Mouse (Mus musculus) B cell, adult 62 days (primary cell): ENCODE measurements around the gene Pcsk1n. TPM values are rescaled to one million over a fixed set of nuclear protein-coding genes. Genes with fewer than 3 reads are reported as not detected.

Source experiments
- total RNA-seq: library from RNA; stranded (reverse); gene quantifications from 4 replicates; pipeline ENCODE4 v1.2.4, GENCODE M21; 2023

The Pcsk1n gene
- total RNA-seq, result not detected in 4 replicates

DNA sequence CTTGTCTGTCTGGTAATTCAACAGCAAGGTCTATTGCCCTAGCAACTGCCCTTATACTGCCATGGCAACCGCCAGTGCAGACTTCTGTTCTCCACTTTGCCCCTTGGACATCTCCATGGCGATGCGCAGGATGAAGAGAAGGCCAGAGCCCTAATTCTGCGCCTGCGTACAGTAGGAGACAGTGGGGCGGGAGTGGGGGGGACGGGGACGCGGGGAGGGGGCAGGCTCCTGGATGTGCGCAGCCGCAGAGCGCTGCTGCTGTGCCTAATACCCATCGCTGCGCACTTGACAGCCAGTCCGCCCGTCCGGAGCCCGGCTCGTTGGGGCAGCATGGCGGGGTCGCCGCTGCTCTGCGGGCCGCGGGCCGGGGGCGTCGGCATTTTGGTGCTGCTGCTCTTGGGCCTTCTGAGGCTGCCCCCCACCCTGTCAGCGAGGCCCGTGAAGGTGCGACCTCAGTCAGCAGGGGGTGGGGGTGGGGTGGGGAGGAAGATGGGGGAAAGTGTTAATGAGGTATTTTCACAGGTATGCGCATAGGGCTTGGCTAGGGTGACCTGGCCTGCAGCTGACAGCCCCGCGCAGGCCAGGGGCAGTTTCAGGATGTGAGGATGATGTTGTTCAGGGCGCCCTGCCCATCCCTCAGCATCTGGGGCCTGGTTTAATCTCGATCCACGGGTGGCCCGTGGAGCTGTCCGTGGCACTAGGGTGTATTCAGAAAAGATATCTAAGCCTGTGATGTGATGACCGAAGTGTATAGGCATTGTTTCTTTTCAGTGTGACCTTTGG, at the start of gene Pcsk1n:
Gene Pcsk1n, plus strand, starts transcription at position 222 of the 783 bp plus-strand sequence.

GRCm38 (mm10) chrX:7878007-7878419, 41.6 kb upstream of the Pcsk1n start, which contains the start of gene Pim2:
Pim2 (plus strand) TSS chrX:7878262.

GRCm38 (mm10) chrX:7883841-7884567, 35.6 kb upstream of the Pcsk1n start, which contains the start of gene Slc35a2:
Slc35a2 (plus strand) TSS chrX:7884028.

GRCm38 (mm10) chrX:7898880-7899874, 20.4 kb upstream of the Pcsk1n start, which contains the start of the genes Pqbp1 and Timm17b:
Pqbp1 (minus strand) TSS chrX:7899269.
Timm17b (plus strand) TSS chrX:7899357.

DNA sequence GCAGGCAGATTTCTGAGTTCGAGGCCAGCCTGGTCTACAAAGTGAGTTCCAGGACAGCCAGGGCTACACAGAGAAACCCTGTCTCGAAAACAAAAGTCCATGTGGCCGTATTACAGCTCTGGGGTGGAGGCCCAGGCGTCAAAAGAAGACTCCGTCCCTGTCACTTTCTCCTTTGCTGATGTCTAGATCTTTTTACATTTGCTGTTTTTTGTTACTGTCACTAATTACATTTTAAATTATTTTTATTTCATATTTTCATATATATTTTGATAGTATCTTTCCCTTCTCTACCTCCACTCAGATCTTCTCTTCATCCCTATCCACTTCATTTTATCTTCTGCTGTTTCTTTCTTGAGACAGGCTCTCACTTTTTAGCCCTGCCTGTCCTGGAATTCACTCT, 11.9 kb upstream of the Pcsk1n start, which contains the start of gene Gm10491:
Gene Gm10491, minus strand, starts transcription at position 101 of the 400 bp plus-strand sequence.

GRCm38 (mm10) chrX:7909242-7909641, 10.4 kb upstream of the Pcsk1n start, which contains the start of gene Gm10490:
Gm10490 (plus strand) TSS chrX:7909542.

DNA sequence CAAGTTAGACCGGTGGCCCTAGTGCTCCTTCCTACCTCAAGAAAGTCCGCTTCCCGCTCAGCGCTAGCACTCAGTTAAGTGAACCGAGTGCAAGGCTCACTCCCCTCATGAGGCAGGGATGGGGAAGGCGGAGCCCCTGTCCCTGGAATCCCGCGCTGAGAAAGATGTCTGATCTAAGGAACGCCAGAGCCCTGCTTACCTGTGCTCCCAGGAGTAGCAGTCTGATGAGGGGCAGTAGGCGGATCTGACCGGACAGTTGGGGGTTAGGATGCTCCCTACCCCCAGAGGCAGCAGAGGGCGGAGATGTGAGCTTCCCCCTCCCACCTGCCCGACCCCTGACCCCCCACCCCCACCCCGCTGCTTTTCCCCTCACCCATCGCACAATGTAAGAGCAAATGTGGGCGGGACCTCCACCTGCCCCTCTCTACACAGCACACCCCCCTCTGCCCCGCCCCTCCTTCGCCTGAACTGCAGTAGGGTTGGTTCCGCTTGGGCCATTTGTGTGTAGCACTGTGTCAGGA, 8.7 kb downstream of the Pcsk1n start, which contains the start of gene Eras:
Gene Eras, minus strand, starts transcription at position 338 of the 521 bp plus-strand sequence.

GRCm38 (mm10) chrX:7947108-7947899, 27.7 kb downstream of the Pcsk1n start, which contains the start of gene Hdac6:
Hdac6 (minus strand) TSS chrX:7947889.

Other genes with a start within 250 kb of the Pcsk1n start
- gene Plp2, start 248.4 kb upstream of the Pcsk1n start, total RNA-seq, result 85.6 to 91.6 TPM (median 88.3 TPM) in 4 replicates
- not detected in 4 replicates for gene Magix, start 238.6 kb upstream of the Pcsk1n start, total RNA-seq
- gene Gpkow, start 222.7 kb upstream of the Pcsk1n start, total RNA-seq, result 45.1 to 48.2 TPM (median 46.2 TPM) in 4 replicates
- gene Wdr45, start 205.5 kb upstream of the Pcsk1n start, total RNA-seq, result 58.2 to 89.6 TPM (median 70.2 TPM) in 4 replicates
- gene Gm45208, start 197.6 kb upstream of the Pcsk1n start, total RNA-seq, result not detected in 4 replicates
- gene Praf2, start 191.4 kb upstream of the Pcsk1n start, total RNA-seq, result 9.6 to 13.9 TPM (median 12.0 TPM) in 4 replicates
- gene Ccdc120, start 168.9 kb upstream of the Pcsk1n start, total RNA-seq, result not detected in 4 replicates
- 26.2 to 36.6 TPM (median 32.7 TPM) in 4 replicates for gene Tfe3, start 157.3 kb upstream of the Pcsk1n start, total RNA-seq
- 277 to 286 TPM (median 284 TPM) in 4 replicates for gene Gripap1, start 130.1 kb upstream of the Pcsk1n start, total RNA-seq
- gene Kcnd1, start 97.5 kb upstream of the Pcsk1n start, total RNA-seq, result 1.5 to 2.4 TPM (median 1.9 TPM) in 4 replicates
- 168 to 185 TPM (median 181 TPM) in 4 replicates for gene Otud5, start 78.5 kb upstream of the Pcsk1n start, total RNA-seq
- gene Pim2, start 41.6 kb upstream of the Pcsk1n start, total RNA-seq, result 36.0 to 41.3 TPM (median 37.2 TPM) in 4 replicates
- 28.8 to 38.6 TPM (median 35.1 TPM) in 4 replicates for gene Slc35a2, start 35.8 kb upstream of the Pcsk1n start, total RNA-seq
- 126 to 133 TPM (median 129 TPM) in 4 replicates for gene Pqbp1, start 20.6 kb upstream of the Pcsk1n start, total RNA-seq
- gene Timm17b, start 20.5 kb upstream of the Pcsk1n start, total RNA-seq, result 38.8 to 55.7 TPM (median 51.5 TPM) in 4 replicates
- not detected in 4 replicates for gene Gm10491, start 12.0 kb upstream of the Pcsk1n start, total RNA-seq
- gene Gm10490, start 10.3 kb upstream of the Pcsk1n start, total RNA-seq, result 2.1 TPM in 1 of 4 replicates, not detected in the others
- not detected in 4 replicates for gene Eras, start 8.8 kb downstream of the Pcsk1n start, total RNA-seq
- gene Hdac6, start 28.1 kb downstream of the Pcsk1n start, total RNA-seq, result 15.9 to 26.0 TPM (median 21.4 TPM) in 4 replicates
- gene Gata1, start 58.2 kb downstream of the Pcsk1n start, total RNA-seq, result not detected in 4 replicates
- gene Glod5, start 98.7 kb downstream of the Pcsk1n start, total RNA-seq, result not detected in 4 replicates
- 25.6 to 28.5 TPM (median 27.7 TPM) in 4 replicates for gene Suv39h1, start 154.9 kb downstream of the Pcsk1n start, total RNA-seq
- gene Was, start 170.7 kb downstream of the Pcsk1n start, total RNA-seq, result 123 to 128 TPM (median 127 TPM) in 4 replicates
- 32.4 to 39.9 TPM (median 35.9 TPM) in 4 replicates for gene Wdr13, start 213.1 kb downstream of the Pcsk1n start, total RNA-seq
- 695 to 785 TPM (median 740 TPM) in 4 replicates for gene Rbm3, start 226.1 kb downstream of the Pcsk1n start, total RNA-seq